Mouse (Mus musculus) heart, embryonic 11.5 days (tissue): ENCODE results near the gene Calcoco1. TPM values are rescaled to one million over a fixed set of nuclear protein-coding genes. Genes with fewer than 3 reads are reported as not detected.

Source experiments
- ATAC-seq: fragments of 200-750 bp; cut with Nextera tagmentation; replicated peaks from 2 replicates; pipeline ENCODE4 v1.8.0; 2017; ENCODE audit warnings: moderate library complexity; ENCODE audit not compliant: insufficient number of reproducible peaks, low FRiP score, low TSS enrichment
- H3K27ac ChIP-seq: fragments of 300-500 bp; sonication (generic); 2 replicates; pipeline ENCODE4 v1.5.1; 2014; ENCODE audit warnings: mild to moderate bottlenecking, low read depth, low read length
- H3K27me3 ChIP-seq: fragments of 300-500 bp; sonication (generic); 2 replicates; pipeline ENCODE4 v1.6.1; 2014; ENCODE audit warnings: mild to moderate bottlenecking, low read length, mixed read lengths; ENCODE audit not compliant: control insufficient read depth, insufficient read depth
- H3K36me3 ChIP-seq: fragments of 300-500 bp; sonication (generic); 2 replicates; pipeline ENCODE4 v1.6.1; 2014; ENCODE audit warnings: mild to moderate bottlenecking, low read length, moderate library complexity, mixed read lengths; ENCODE audit not compliant: control insufficient read depth, insufficient read depth
- H3K4me1 ChIP-seq: fragments of 300-500 bp; sonication (generic); 2 replicates; pipeline ENCODE4 v1.6.1; 2014; ENCODE audit warnings: low read length; ENCODE audit not compliant: control insufficient read depth, insufficient read depth
- H3K4me2 ChIP-seq: fragments of 300-500 bp; sonication (generic); 2 replicates; pipeline ENCODE4 v1.6.1; 2014; ENCODE audit warnings: mild to moderate bottlenecking, moderate library complexity
- H3K4me3 ChIP-seq: fragments of 300-500 bp; sonication (generic); 2 replicates; pipeline ENCODE4 v1.5.1; 2014; ENCODE audit warnings: low read depth, low read length
- H3K9ac ChIP-seq: fragments of 300-500 bp; sonication (generic); 2 replicates; pipeline ENCODE4 v1.6.1; 2014; ENCODE audit warnings: mild to moderate bottlenecking, low read depth, low read length, moderate library complexity
- H3K9me3 ChIP-seq: fragments of 300-500 bp; sonication (generic); replicated peaks from 2 replicates; pipeline ENCODE4 v1.6.1; 2016; ENCODE audit warnings: low read length; ENCODE audit not compliant: control insufficient read depth
- WGBS: fragments of 180-500 bp; shearing (Covaris S2); extraction: QIAGEN DNeasy Blood & Tissue Kit; methylation state at CpG from one replicate; pipeline ENCODE4 v1.1.7; 2014; ENCODE audit not compliant: insufficient replicate concordance; 5-methylcytosine and 5-hydroxymethylcytosine counted together
- polyA plus RNA-seq: library from polyadenylated mRNA; unstranded; fragments of >200 nt; fragmentation: Nextera tagmentation; extraction: Ambion mirVana; gene quantifications from 2 replicates; pipeline ENCODE4 v1.2.1, GENCODE M21; 2014

The Calcoco1 gene
- polyA plus RNA-seq, 1 experiment from 2014 or later = 33.7 TPM

GRCm38 (mm10) chr15:102744416-102744815 lies 22.4 kb upstream of the Calcoco1 start:
- no peak overlapping the region for H3K4me2 ChIP-seq
- WGBS = 13% methylated on average over 7 of the region's 7 CpGs
- no peak overlapping the region for H3K27ac ChIP-seq
- peaks cover 75% of the 10 kb centered on the region for H3K27me3 ChIP-seq
- ATAC-seq = no peak
- no peak overlapping the region for H3K4me3 ChIP-seq
- no peak overlapping the region for H3K9ac ChIP-seq
- peaks cover 2% of the 10 kb centered on the region; the same call in 1 of the 2 replicates for H3K4me1 ChIP-seq
- no peaks in the 10 kb centered on the region for H3K36me3 ChIP-seq
- no peaks in the 10 kb centered on the region for H3K9me3 ChIP-seq

GRCm38 (mm10) chr15:102743996-102744395 lies 22.0 kb upstream of the Calcoco1 start:
- no peaks in the 10 kb centered on the region for H3K36me3 ChIP-seq
- H3K4me3 ChIP-seq = no peak overlapping the region
- no peaks in the 10 kb centered on the region for H3K9me3 ChIP-seq
- no peak for ATAC-seq
- no peak overlapping the region for H3K4me2 ChIP-seq
- peaks cover 2% of the 10 kb centered on the region; the same call in 1 of the 2 replicates for H3K4me1 ChIP-seq
- 1% methylated on average over 14 of the region's 14 CpGs for WGBS
- no peak overlapping the region for H3K27ac ChIP-seq
- H3K9ac ChIP-seq = no peak overlapping the region
- H3K27me3 ChIP-seq = peaks cover 71% of the 10 kb centered on the region

GRCm38 (mm10) chr15:102743196-102743595 lies 21.2 kb upstream of the Calcoco1 start:
- H3K4me1 ChIP-seq = peaks cover 2% of the 10 kb centered on the region; the same call in 1 of the 2 replicates
- H3K27ac ChIP-seq = no peak overlapping the region
- no peaks in the 10 kb centered on the region for H3K9me3 ChIP-seq
- no peak overlapping the region for H3K4me2 ChIP-seq
- no peaks in the 10 kb centered on the region for H3K36me3 ChIP-seq
- no peak; the same call in 1 of the 2 replicates for ATAC-seq
- H3K27me3 ChIP-seq = peaks cover 63% of the 10 kb centered on the region
- H3K4me3 ChIP-seq = no peak overlapping the region
- WGBS = 33% methylated on average over 8 of the region's 8 CpGs
- no peak overlapping the region for H3K9ac ChIP-seq

GRCm38 (mm10) chr15:102742589-102742988 lies 20.6 kb upstream of the Calcoco1 start:
- Histone ChIP-seq H3K4me1 (peaks cover 2% of the 10 kb centered on the region; the same call in 1 of the 2 replicates), H3K9me3 (no peaks in the 10 kb centered on the region), H3K27ac (no peak overlapping the region), H3K4me3 (no peak overlapping the region), H3K27me3 (peaks cover 60% of the 10 kb centered on the region), H3K4me2 (no peak overlapping the region), H3K9ac (no peak overlapping the region), H3K36me3 (no peaks in the 10 kb centered on the region)
- ATAC-seq = no peak; the same call in 1 of the 2 replicates
- WGBS = under 1% methylated on average over 10 of the region's 10 CpGs

- Histone ChIP-seq H3K9me3 (no peaks in the 10 kb centered on the region), H3K36me3 (no peaks in the 10 kb centered on the region), H3K27ac (no peak overlapping the region), H3K27me3 (peaks cover 57% of the 10 kb centered on the region), H3K4me3 (no peak overlapping the region), H3K4me2 (no peak overlapping the region), H3K9ac (no peak overlapping the region), H3K4me1 (no peaks in the 10 kb centered on the region)
- WGBS = 30% methylated on average over 15 of the region's 15 CpGs
- ATAC-seq = no peak
These were observed 17.7 kb upstream of the Calcoco1 start for GRCm38 (mm10) chr15:102739520-102740297.

GRCm38 (mm10) chr15:102738434-102738833 lies 16.5 kb upstream of the Calcoco1 start:
- Histone ChIP-seq H3K9ac (no peak overlapping the region), H3K4me2 (no peak overlapping the region), H3K27ac (no peak overlapping the region), H3K27me3 (peaks cover 52% of the 10 kb centered on the region), H3K36me3 (no peaks in the 10 kb centered on the region), H3K4me1 (no peaks in the 10 kb centered on the region), H3K9me3 (no peaks in the 10 kb centered on the region), H3K4me3 (no peak overlapping the region)
- ATAC-seq = no peak
- WGBS = 41% methylated on average over 2 of the region's 2 CpGs

GRCm38 (mm10) chr15:102737092-102737491 lies 15.1 kb upstream of the Calcoco1 start:
- WGBS = 83% methylated on average over 19 of the region's 19 CpGs
- no peaks in the 10 kb centered on the region for H3K4me1 ChIP-seq
- no peak overlapping the region for H3K4me3 ChIP-seq
- no peak overlapping the region for H3K4me2 ChIP-seq
- no peaks in the 10 kb centered on the region for H3K36me3 ChIP-seq
- ATAC-seq = 0 out of 2 replicates have a peak, but pooled peaks have one; percentile 17
- no peak overlapping the region for H3K27ac ChIP-seq
- peaks cover 53% of the 10 kb centered on the region for H3K27me3 ChIP-seq
- H3K9ac ChIP-seq = no peak overlapping the region
- H3K9me3 ChIP-seq = no peaks in the 10 kb centered on the region

- ATAC-seq = 0 out of 2 replicates have a peak, but pooled peaks have one; percentile 49
- H3K27me3 ChIP-seq = peaks cover 47% of the 10 kb centered on the region
- WGBS = 11% methylated on average over 28 of the region's 36 CpGs
These were observed 14.4 kb upstream of the Calcoco1 start for GRCm38 (mm10) chr15:102736127-102736944.

More at GRCm38 (mm10) chr15:102736127-102736944, 14.4 kb upstream of the Calcoco1 start:
- Histone ChIP-seq H3K36me3 (no peaks in the 10 kb centered on the region), H3K9me3 (no peaks in the 10 kb centered on the region), H3K27ac (no peak overlapping the region), H3K4me1 (no peaks in the 10 kb centered on the region), H3K4me2 (peak overlapping the region; percentile 58), H3K4me3 (peak overlapping the region; percentile 25), H3K9ac (peak overlapping the region; percentile 17; the same call in 1 of the 2 replicates)
